Mouse (Mus musculus) CH12.LX (cell line): ENCODE results near the gene Thoc5. TPM values are rescaled to one million over a fixed set of nuclear protein-coding genes. Genes with fewer than 3 reads are reported as not detected.

Experiments
- DNase-seq: peaks from one replicate; pipeline ENCODE4 v3.0.0-alpha.2; 2013; ENCODE audit errors: extremely low read depth
- H3K27ac ChIP-seq: 2 replicates; pipeline ENCODE4 v1.5.1; 2012; ENCODE audit warnings: low read depth, mild to moderate bottlenecking, control low read depth, moderate library complexity; ENCODE audit not compliant: insufficient read depth
- H3K27me3 ChIP-seq: replicated peaks from 2 replicates; pipeline ENCODE3; 2012; ENCODE audit warnings: inconsistent platforms
- H3K36me3 ChIP-seq, 2 experiments: replicated peaks in 1 of 2; 2 replicates each; pipeline versions ENCODE3 to v1.6.1; 2012; ENCODE audit warnings: inconsistent platforms in 1 of 2, low read length in 1 of 2, mild to moderate bottlenecking in 1 of 2, mixed read lengths in 1 of 2, moderate library complexity in 1 of 2; ENCODE audit not compliant: control insufficient read depth in 1 of 2, insufficient read depth in 1 of 2
- H3K4me1 ChIP-seq, 2 experiments: 2 replicates each; pipeline ENCODE4 v1.6.1; 2012; ENCODE audit warnings: inconsistent platforms in 1 of 2, moderate library complexity in 1 of 2; ENCODE audit not compliant: insufficient read depth in 2 of 2, control insufficient read depth in 1 of 2
- H3K4me2 ChIP-seq: 2 replicates; pipeline ENCODE4 v1.6.1; 2012; ENCODE audit warnings: low read depth, mild to moderate bottlenecking, control low read depth; ENCODE audit not compliant: poor library complexity, insufficient read depth, severe bottlenecking
- H3K4me3 ChIP-seq, 3 experiments: fragments of 150-350 bp in 1 of 3; sonication (generic) in 1 of 3; replicated peaks in 1 of 3; 2 replicates each; pipeline versions ENCODE3 to v1.5.1; 2011 to 2012; ENCODE audit warnings: low read depth in 2 of 3, low read length in 2 of 3, mild to moderate bottlenecking in 2 of 3, moderate library complexity in 2 of 3, control low read depth in 1 of 3, improper control_type of control experiment in 1 of 3, inconsistent platforms in 1 of 3, mixed read lengths in 1 of 3; ENCODE audit not compliant: poor library complexity in 1 of 3
- H3K79me2 ChIP-seq: replicated peaks from 2 replicates; pipeline ENCODE4 v1.6.1; 2012; ENCODE audit warnings: mild to moderate bottlenecking, moderate library complexity; ENCODE audit not compliant: control insufficient read depth, poor library complexity, insufficient read depth, severe bottlenecking; ENCODE audit errors: extremely low read depth
- H3K9ac ChIP-seq: 2 replicates; pipeline ENCODE4 v1.6.1; 2012; ENCODE audit warnings: low read depth, mild to moderate bottlenecking, control low read depth, moderate library complexity; ENCODE audit not compliant: insufficient read depth
- H3K9me3 ChIP-seq: replicated peaks from 2 replicates; pipeline ENCODE3; 2012; ENCODE audit warnings: low read length, inconsistent platforms, mixed read lengths
- CTCF ChIP-seq, 2 experiments: IDR thresholded peaks in 1 of 2; conservative IDR thresholded peaks in 1 of 2; 2 replicates each; pipeline ENCODE4 v1.5.1; 2011 to 2012; ENCODE audit warnings: low read depth in 2 of 2, low read length in 2 of 2, improper control_type of control experiment in 1 of 2, inconsistent platforms in 1 of 2, mild to moderate bottlenecking in 1 of 2, moderate library complexity in 1 of 2
- ELF1 ChIP-seq: IDR thresholded peaks from 2 replicates; pipeline ENCODE4 v1.6.1; 2014; ENCODE audit warnings: low read depth, mild to moderate bottlenecking, inconsistent platforms, low read length, improper control_type of control experiment
- ETS1 ChIP-seq: conservative IDR thresholded peaks from 2 replicates; pipeline ENCODE4 v1.6.1; 2012; ENCODE audit warnings: low read depth, mild to moderate bottlenecking, inconsistent platforms, low read length, improper control_type of control experiment, moderate library complexity
- HCFC1 ChIP-seq: IDR thresholded peaks from 2 replicates; pipeline ENCODE4 v1.6.1; 2012; ENCODE audit warnings: low read depth, mild to moderate bottlenecking, inconsistent platforms, low read length, improper control_type of control experiment
- IRF4 ChIP-seq: IDR thresholded peaks from 2 replicates; pipeline ENCODE4 v1.6.1; 2014; ENCODE audit warnings: low read depth, mild to moderate bottlenecking, inconsistent platforms, low read length, improper control_type of control experiment
- JUN ChIP-seq: IDR thresholded peaks from 2 replicates; pipeline ENCODE4 v1.6.1; 2011; ENCODE audit warnings: low read depth, mild to moderate bottlenecking, low read length, improper control_type of control experiment, moderate library complexity; ENCODE audit not compliant: insufficient read depth
- MAFK ChIP-seq: IDR thresholded peaks from 2 replicates; pipeline ENCODE4 v1.6.1; 2011; ENCODE audit warnings: low read length, improper control_type of control experiment; ENCODE audit not compliant: insufficient replicate concordance
- MAX ChIP-seq: IDR thresholded peaks from 2 replicates; pipeline ENCODE4 v1.6.1; 2011; ENCODE audit warnings: low read length, improper control_type of control experiment
- MEF2A ChIP-seq: IDR thresholded peaks from 2 replicates; pipeline ENCODE4 v1.6.1; 2014; ENCODE audit warnings: low read depth, mild to moderate bottlenecking, inconsistent platforms, low read length, improper control_type of control experiment, borderline replicate concordance
- MXI1 ChIP-seq: IDR thresholded peaks from 2 replicates; pipeline ENCODE4 v1.6.1; 2011; ENCODE audit warnings: mild to moderate bottlenecking, low read depth, low read length, improper control_type of control experiment
- NELFE ChIP-seq: IDR thresholded peaks from 2 replicates; pipeline ENCODE4 v1.6.1; 2011; ENCODE audit warnings: low read depth, low read length, improper control_type of control experiment
- NRF1 ChIP-seq: IDR thresholded peaks from 2 replicates; pipeline ENCODE4 v1.6.1; 2014; ENCODE audit warnings: low read depth, mild to moderate bottlenecking, inconsistent platforms, low read length, improper control_type of control experiment, moderate library complexity
- POLR2A ChIP-seq: IDR thresholded peaks from 2 replicates; pipeline ENCODE4 v1.6.1; 2011; ENCODE audit warnings: low read depth, mild to moderate bottlenecking, improper control_type of control experiment, low read length
- POLR2AphosphoS2 ChIP-seq: IDR thresholded peaks from 2 replicates; pipeline ENCODE4 v1.6.1; 2011; ENCODE audit warnings: low read depth, low read length, improper control_type of control experiment
- RAD21 ChIP-seq: IDR thresholded peaks from 2 replicates; pipeline ENCODE4 v1.6.1; 2011; ENCODE audit warnings: low read depth, mild to moderate bottlenecking, low read length, improper control_type of control experiment, moderate library complexity
- SMC3 ChIP-seq: IDR thresholded peaks from 2 replicates; pipeline ENCODE4 v1.6.1; 2011; ENCODE audit warnings: low read depth, low read length, improper control_type of control experiment
- TBP ChIP-seq: conservative IDR thresholded peaks from 2 replicates; pipeline ENCODE4 v1.6.1; 2011; ENCODE audit warnings: low read depth, low read length, improper control_type of control experiment
- UBTF ChIP-seq: IDR thresholded peaks from 2 replicates; pipeline ENCODE4 v1.6.1; 2012; ENCODE audit warnings: low read depth, mild to moderate bottlenecking, inconsistent platforms, low read length, improper control_type of control experiment, moderate library complexity
- USF1 ChIP-seq: IDR thresholded peaks from 2 replicates; pipeline ENCODE4 v1.6.1; 2014; ENCODE audit warnings: low read depth, mild to moderate bottlenecking, inconsistent platforms, low read length, improper control_type of control experiment
- USF2 ChIP-seq: conservative IDR thresholded peaks from 2 replicates; pipeline ENCODE4 v1.6.1; 2011; ENCODE audit warnings: low read depth, low read length, improper control_type of control experiment
- ZC3H11A ChIP-seq: IDR thresholded peaks from 2 replicates; pipeline ENCODE4 v1.6.1; 2012; ENCODE audit warnings: low read depth, mild to moderate bottlenecking, inconsistent platforms, low read length, improper control_type of control experiment
- ZNF384 ChIP-seq: IDR thresholded peaks from 2 replicates; pipeline ENCODE4 v1.6.1; 2012; ENCODE audit warnings: low read depth, low read length, improper control_type of control experiment, inconsistent platforms
- dilution Hi-C: fragments of 300-500 bp; cut with MboI; formaldehyde crosslinking; loops from 2 replicates; pipeline ENCODE4 v1.14.3; 2020; ENCODE audit warnings: low sequenced_read_pairs; ENCODE audit not compliant: extremely low pct_unique_long_range_greater_than_20kb, extremely low pct_ligation_motif_present
- in situ Hi-C: fragments of 300-500 bp; cut with MboI; formaldehyde crosslinking; loops from 3 replicates; pipeline ENCODE4 v1.14.3; 2019; ENCODE audit warnings: low sequenced_read_pairs, low pct_ligation_motif_present, low pct_unique_long_range_greater_than_20kb, mixed read lengths
- polyA plus RNA-seq: library from polyadenylated mRNA; unstranded; fragments of >175 nt; gene quantifications from 2 replicates; pipeline ENCODE4 v1.2.1, GENCODE M21; 2012; ENCODE audit warnings: low read depth; ENCODE audit not compliant: insufficient read length
- total RNA-seq, 2 experiments: library from RNA; depleted of rRNA; stranded (reverse); fragments of 300-350 nt in 1 of 2; fragments of >200 nt in 1 of 2; gene quantifications; 2 replicates each; pipeline ENCODE4 v1.2.3; 2012 to 2014

The Thoc5 gene
- total and polyA plus RNA-seq, 3 experiments: 37.7 to 83.8 (median 62.7) TPM

- TF ChIP-seq POLR2A (no peak), HCFC1 (no peak), USF1 (no peak), RAD21 (no peak), ELF1 (no peak), MXI1 (no peak), UBTF (no peak), MAX (no peak), JUN (no peak), IRF4 (no peak), SMC3 (no peak), ZNF384 (no peak), NELFE (no peak), MAFK (no peak), POLR2AphosphoS2 (no peak)
- TF ChIP-seq, all 38 proteins: peak for 0
- DNase-seq: no peak
- H3K9ac ChIP-seq: no peak overlapping the region
- no peaks in the 10 kb centered on the region for H3K9me3 ChIP-seq
- no peak overlapping the region for H3K4me3 ChIP-seq
- H3K27me3 ChIP-seq: peaks cover under 1% of the 10 kb centered on the region
- in situ Hi-C loops (no loop called here), dilution Hi-C loops (no loop called here)
- no peaks in the 10 kb centered on the region for H3K79me2 ChIP-seq
- no peaks in the 10 kb centered on the region; a peak in 1 of 4 replicates for H3K4me1 ChIP-seq
- no peak overlapping the region for H3K27ac ChIP-seq
- H3K36me3 ChIP-seq: no peaks in the 10 kb centered on the region
- H3K4me2 ChIP-seq: no peak overlapping the region
These were observed 68.1 kb downstream of the Thoc5 start for GRCm38 (mm10) chr11:4963099-4963808.

- Histone ChIP-seq H3K4me2 (no peak overlapping the region), H3K9ac (no peak overlapping the region), H3K36me3 (no peaks in the 10 kb centered on the region), H3K79me2 (no peaks in the 10 kb centered on the region), H3K4me1 (no peaks in the 10 kb centered on the region; a peak in 1 of 4 replicates), H3K27ac (no peak overlapping the region), H3K4me3 (no peak overlapping the region), H3K27me3 (no peaks in the 10 kb centered on the region), H3K9me3 (peaks cover under 1% of the 10 kb centered on the region)
- dilution Hi-C loops (no loop called here), in situ Hi-C loops (no loop called here)
- TF ChIP-seq NRF1 (no peak), HCFC1 (no peak), MEF2A (no peak), SMC3 (no peak), UBTF (no peak), TBP (no peak), USF2 (no peak), ZC3H11A (no peak), ETS1 (no peak), POLR2AphosphoS2 (no peak), CTCF (conservative IDR thresholded peaks at IDR 0.05 in 1 of 2, IDR thresholded peaks at IDR 0.05 in 1 of 2; ENCODE audit: low read depth in 2 of 2, low read length in 2 of 2) (no peak)
- no peak for DNase-seq
These were observed 71.2 kb downstream of the Thoc5 start for GRCm38 (mm10) chr11:4966325-4966724.
